Mouse (Mus musculus) ES-E14 (cell line): Measurements from ENCODE around the gene Crx. TPM values are rescaled to one million over a fixed set of nuclear protein-coding genes. Genes with fewer than 3 reads are reported as not detected.
"Not testable (repeated sequence)": the region's sequence is repeated elsewhere in the genome, so short reads cannot be mapped to it uniquely, and the experiment has no call there.

Source experiments
- DNase-seq: peaks from one replicate; pipeline ENCODE4 v3.0.0-alpha.2; 2013; ENCODE audit warnings: low read depth, low spot score
- H3K27ac ChIP-seq: 2 replicates; pipeline ENCODE4 v1.5.1; 2012; ENCODE audit warnings: low read depth, mild to moderate bottlenecking, low read length, moderate library complexity, mixed read lengths; ENCODE audit not compliant: poor library complexity, insufficient read depth, severe bottlenecking
- H3K36me3 ChIP-seq: 2 replicates; pipeline ENCODE4 v1.6.1; 2012; ENCODE audit warnings: mild to moderate bottlenecking, low read length, moderate library complexity, mixed read lengths; ENCODE audit not compliant: control insufficient read depth, poor library complexity, insufficient read depth, severe bottlenecking
- H3K4me1 ChIP-seq, 2 experiments: fragments of 150-350 bp in 1 of 2; sonication (generic) in 1 of 2; 2 replicates each; pipeline ENCODE4 v1.6.1; 2012; ENCODE audit warnings: low read length in 2 of 2, mild to moderate bottlenecking in 1 of 2, mixed read lengths in 1 of 2; ENCODE audit not compliant: control insufficient read depth in 2 of 2, insufficient read depth in 2 of 2, poor library complexity in 1 of 2
- H3K4me3 ChIP-seq, 2 experiments: fragments of 150-350 bp in 1 of 2; sonication (generic) in 1 of 2; 2 replicates each; pipeline ENCODE4 v1.5.1; 2012; ENCODE audit warnings: low read length in 2 of 2, low read depth in 1 of 2, mild to moderate bottlenecking in 1 of 2, mixed read lengths in 1 of 2; ENCODE audit not compliant: insufficient read depth in 1 of 2, poor library complexity in 1 of 2, severe bottlenecking in 1 of 2
- H3K9ac ChIP-seq: 2 replicates; pipeline ENCODE4 v1.6.1; 2012; ENCODE audit warnings: low read depth, mild to moderate bottlenecking, low read length, mixed read lengths; ENCODE audit not compliant: poor library complexity, insufficient read depth, severe bottlenecking
- H3K9me3 ChIP-seq: fragments of 150-350 bp; sonication (generic); 2 replicates; pipeline ENCODE4 v1.6.1; 2012; ENCODE audit warnings: low read depth, mild to moderate bottlenecking, low read length; ENCODE audit not compliant: control insufficient read depth, insufficient read depth
- CHD2 ChIP-seq: IDR thresholded peaks from 2 replicates; pipeline ENCODE4 v1.6.1; 2014; ENCODE audit warnings: mild to moderate bottlenecking, low read depth, low read length, inconsistent platforms
- HCFC1 ChIP-seq: IDR thresholded peaks from 2 replicates; pipeline ENCODE4 v1.6.1; 2012; ENCODE audit warnings: low read length, inconsistent platforms, borderline replicate concordance; ENCODE audit not compliant: insufficient read depth
- MAFK ChIP-seq: IDR thresholded peaks from 2 replicates; pipeline ENCODE4 v1.6.1; 2014; ENCODE audit warnings: mild to moderate bottlenecking, low read depth, low read length, inconsistent platforms; ENCODE audit not compliant: insufficient read depth
- ZC3H11A ChIP-seq: IDR thresholded peaks from 2 replicates; pipeline ENCODE4 v1.6.1; 2012; ENCODE audit warnings: low read depth, mild to moderate bottlenecking, inconsistent platforms, low read length, borderline replicate concordance
- ZNF384 ChIP-seq: IDR thresholded peaks from 2 replicates; pipeline ENCODE4 v1.6.1; 2012; ENCODE audit warnings: low read depth, low read length, inconsistent platforms
- in situ Hi-C, 2 experiments: fragments of 600-800 bp; cut with MboI; formaldehyde crosslinking; loops; one replicate each; pipeline ENCODE4 v1.15.1; 2025; ENCODE audit warnings: low sequenced_read_pairs in 2 of 2, inconsistent platforms in 1 of 2; ENCODE audit not compliant: unreplicated experiment in 2 of 2
- total RNA-seq: library from RNA; depleted of rRNA; stranded (reverse); fragments of 300-350 nt; gene quantifications from 2 replicates; pipeline ENCODE4 v1.2.3, GENCODE M21; 2012

Crx gene
- total RNA-seq, 1 experiment = not detected

DNA sequence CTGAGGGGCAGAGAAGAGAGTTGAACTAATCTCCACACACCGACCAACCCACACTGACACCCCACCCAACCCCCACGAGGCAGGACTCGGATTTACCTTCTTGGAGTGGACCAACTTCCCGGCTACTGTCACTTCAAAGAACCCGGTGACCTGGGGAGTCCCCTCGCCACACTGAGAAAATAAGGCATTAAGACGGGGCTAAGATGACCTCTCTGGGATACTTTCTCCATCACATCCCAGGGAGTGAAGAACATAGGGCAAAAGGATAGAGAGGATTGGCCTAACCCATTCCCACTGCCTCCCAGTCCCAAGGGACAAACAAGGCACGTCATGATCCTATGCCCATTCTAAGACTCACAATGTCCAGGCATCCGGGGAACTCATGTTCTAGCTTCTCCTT lies 40.2 kb upstream of the Crx start:
- Histone ChIP-seq H3K9me3 (no peaks in the 10 kb centered on the region), H3K27ac (no peak overlapping the region), H3K9ac (no peak overlapping the region), H3K36me3 (peaks cover 31% of the 10 kb centered on the region), H3K4me1 (peaks cover 3 to 25% of the 10 kb centered on the region in 2 experiments; a peak in 1 of 4 replicates), H3K4me3 (no peak overlapping the region)
- in situ Hi-C loops = no loop called here
- TF ChIP-seq ZNF384 = no peak
- TF ChIP-seq ZC3H11A = no peak
- no peak for TF ChIP-seq HCFC1
- no peak for DNase-seq

DNA sequence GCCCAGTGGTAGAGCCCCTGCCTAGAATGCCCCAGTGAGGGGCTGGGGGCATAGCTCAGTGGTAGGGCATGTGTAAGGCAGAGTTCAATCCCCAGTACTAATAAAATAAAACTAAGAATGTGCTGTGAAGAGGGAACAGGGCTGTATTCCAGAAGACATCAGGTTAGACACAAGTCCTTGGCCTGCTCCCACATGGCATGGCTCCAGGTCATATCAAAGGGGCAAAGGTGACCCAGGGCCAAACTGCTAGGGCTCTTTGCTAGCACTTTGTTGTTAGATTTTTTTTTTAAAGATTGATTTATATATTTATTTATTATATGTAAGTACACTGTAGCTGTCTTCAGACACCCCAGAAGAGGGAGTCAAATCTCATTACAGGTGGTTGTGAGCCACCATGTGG lies 38.6 kb upstream of the Crx start:
- in situ Hi-C loops = no loop called here
- peaks cover 3 to 25% of the 10 kb centered on the region in 2 experiments; a peak in 1 of 4 replicates for H3K4me1 ChIP-seq
- H3K9me3 ChIP-seq = no peaks in the 10 kb centered on the region
- H3K4me3 ChIP-seq = no peak overlapping the region
- H3K36me3 ChIP-seq = peaks cover 31% of the 10 kb centered on the region
- no peak overlapping the region for H3K9ac ChIP-seq
- no peak overlapping the region for H3K27ac ChIP-seq
- TF ChIP-seq CHD2 (no peak), MAFK (no peak), HCFC1 (no peak), ZC3H11A (no peak), ZNF384 (no peak)
- no peak for DNase-seq

- DNase-seq = no peak
- Histone ChIP-seq H3K9ac (no peak overlapping the region), H3K9me3 (no peaks in the 10 kb centered on the region), H3K4me1 (peaks cover 0 to 21% of the 10 kb centered on the region in 2 experiments; a peak in 1 of 4 replicates), H3K27ac (no peak overlapping the region), H3K36me3 (peaks cover 31% of the 10 kb centered on the region), H3K4me3 (no peak overlapping the region)
- no peak for TF ChIP-seq HCFC1
- TF ChIP-seq ZC3H11A = no peak
- TF ChIP-seq ZNF384 = no peak
- in situ Hi-C loops = no loop called here
These were observed 37.2 kb upstream of the Crx start for GRCm38 (mm10) chr7:15916996-15917395.

- H3K27ac ChIP-seq = no peak overlapping the region
- H3K36me3 ChIP-seq = peaks cover 31% of the 10 kb centered on the region
- no peak overlapping the region for H3K9ac ChIP-seq
- DNase-seq = no peak
- H3K4me1 ChIP-seq = peaks cover 0 to 20% of the 10 kb centered on the region in 2 experiments; a peak in 1 of 4 replicates
- in situ Hi-C loops = no loop called here
- no peaks in the 10 kb centered on the region for H3K9me3 ChIP-seq
- TF ChIP-seq ZC3H11A (no peak), ZNF384 (no peak), CHD2 (no peak), HCFC1 (no peak), MAFK (no peak)
- no peak overlapping the region for H3K4me3 ChIP-seq
These were observed 36.5 kb upstream of the Crx start for GRCm38 (mm10) chr7:15916134-15916723.

- in situ Hi-C loops, H3K27ac ChIP-seq, H3K9ac ChIP-seq, H3K9me3 ChIP-seq, H3K4me3 ChIP-seq, DNase-seq: not testable (repeated sequence)
- Histone ChIP-seq H3K4me1 (peaks cover 0 to 15% of the 10 kb centered on the region in 2 experiments; a peak in 1 of 4 replicates), H3K36me3 (peaks cover 29% of the 10 kb centered on the region)
These were observed 35.9 kb upstream of the Crx start for GRCm38 (mm10) chr7:15915695-15916094.
